Mouse (Mus musculus): ENCODE results near the gene Ikzf5. TPM values are rescaled to one million over a fixed set of nuclear protein-coding genes. Genes with fewer than 3 reads are reported as not detected.

Ikzf5 gene
- total RNA-seq, 2 experiments from 2014 or later, result 24.5 to 48.6 TPM

- ATAC-seq (replicated peaks; ENCODE audit: low FRiP score, poor library complexity, severe bottlenecking), result peak; percentile 50
These were observed 48.1 kb downstream of the Ikzf5 start for GRCm38 (mm10) chr7:131362269-131362614.

GRCm38 (mm10) chr7:131356105-131356504 is 54.2 kb downstream of the Ikzf5 start:
- ATAC-seq (replicated peaks; ENCODE audit: low FRiP score, poor library complexity, severe bottlenecking), result no peak

- ATAC-seq (replicated peaks; ENCODE audit: low FRiP score, poor library complexity, severe bottlenecking), result no peak
These were observed 64.3 kb downstream of the Ikzf5 start for GRCm38 (mm10) chr7:131345856-131346541.

Other genes with a start within 250 kb of the Ikzf5 start
- gene 5430419D17Rik, start 236.1 kb downstream of the Ikzf5 start, total RNA-seq (2015; ENCODE audit: low replicate concordance), result not detected in 2 replicates
- gene 5430419D17Rik, start 236.1 kb downstream of the Ikzf5 start, total RNA-seq (2017; ENCODE audit: low replicate concordance), result not detected in 2 replicates
- not detected in 2 replicates for gene Cuzd1, start 88.2 kb downstream of the Ikzf5 start, total RNA-seq (2015; ENCODE audit: low replicate concordance)
- gene Cuzd1, start 88.2 kb downstream of the Ikzf5 start, total RNA-seq (2017; ENCODE audit: low replicate concordance), result not detected in 2 replicates
- gene Fam24b, start 81.0 kb downstream of the Ikzf5 start, total RNA-seq (2015; ENCODE audit: low replicate concordance), result not detected in 2 replicates
- gene Fam24b, start 81.0 kb downstream of the Ikzf5 start, total RNA-seq (2017; ENCODE audit: low replicate concordance), result not detected in 2 replicates
- not detected in 2 replicates for gene Fam24a, start 76.7 kb downstream of the Ikzf5 start, total RNA-seq (2015; ENCODE audit: low replicate concordance)
- gene Fam24a, start 76.7 kb downstream of the Ikzf5 start, total RNA-seq (2017; ENCODE audit: low replicate concordance), result not detected in 2 replicates
- gene 2310057M21Rik, start 47.8 kb downstream of the Ikzf5 start, total RNA-seq (2015; ENCODE audit: low replicate concordance), result 1.9 TPM in 2 replicates
- gene 2310057M21Rik, start 47.8 kb downstream of the Ikzf5 start, total RNA-seq (2017; ENCODE audit: low replicate concordance), result 2.5 and 2.6 TPM in 2 replicates
- 0.96 and 6.9 TPM in 2 replicates for gene Pstk, start 39.4 kb downstream of the Ikzf5 start, total RNA-seq (2015; ENCODE audit: low replicate concordance)
- 0.51 and 4.2 TPM in 2 replicates for gene Pstk, start 39.4 kb downstream of the Ikzf5 start, total RNA-seq (2017; ENCODE audit: low replicate concordance)
- gene Acadsb, start 80 bp upstream of the Ikzf5 start, total RNA-seq (2015; ENCODE audit: low replicate concordance), result 3.8 and 15.0 TPM in 2 replicates
- gene Acadsb, start 80 bp upstream of the Ikzf5 start, total RNA-seq (2017; ENCODE audit: low replicate concordance), result 13.1 and 19.5 TPM in 2 replicates
- not detected in 2 replicates for gene Hmx3, start 132.3 kb upstream of the Ikzf5 start, total RNA-seq (2015; ENCODE audit: low replicate concordance)
- not detected in 2 replicates for gene Hmx3, start 132.3 kb upstream of the Ikzf5 start, total RNA-seq (2017; ENCODE audit: low replicate concordance)
- gene Hmx2, start 138.3 kb upstream of the Ikzf5 start, total RNA-seq (2015; ENCODE audit: low replicate concordance), result not detected in 2 replicates
- not detected in 2 replicates for gene Hmx2, start 138.3 kb upstream of the Ikzf5 start, total RNA-seq (2017; ENCODE audit: low replicate concordance)
- 44.7 and 58.2 TPM in 2 replicates for gene Bub3, start 149.7 kb upstream of the Ikzf5 start, total RNA-seq (2015; ENCODE audit: low replicate concordance)
- 30.2 and 31.6 TPM in 2 replicates for gene Bub3, start 149.7 kb upstream of the Ikzf5 start, total RNA-seq (2017; ENCODE audit: low replicate concordance)